Mouse (Mus musculus) CD4-positive, CD25-positive, alpha-beta regulatory T cell, adult 4 months (primary cell): ENCODE data around the gene Pax3. TPM values are rescaled to one million over a fixed set of nuclear protein-coding genes. Genes with fewer than 3 reads are reported as not detected.

Experiments used
- ATAC-seq: one replicate; pipeline ENCODE4 v1.8.0; 2017
- polyA plus RNA-seq, 2 experiments: library from polyadenylated mRNA; unstranded; fragments of 100-300 nt; shearing (Covaris generic); gene quantifications; one replicate each; pipeline ENCODE4 v1.2.1; 2017

The Pax3 gene
- polyA plus RNA-seq, 2 experiments from 2014 or later, result not detected

DNA sequence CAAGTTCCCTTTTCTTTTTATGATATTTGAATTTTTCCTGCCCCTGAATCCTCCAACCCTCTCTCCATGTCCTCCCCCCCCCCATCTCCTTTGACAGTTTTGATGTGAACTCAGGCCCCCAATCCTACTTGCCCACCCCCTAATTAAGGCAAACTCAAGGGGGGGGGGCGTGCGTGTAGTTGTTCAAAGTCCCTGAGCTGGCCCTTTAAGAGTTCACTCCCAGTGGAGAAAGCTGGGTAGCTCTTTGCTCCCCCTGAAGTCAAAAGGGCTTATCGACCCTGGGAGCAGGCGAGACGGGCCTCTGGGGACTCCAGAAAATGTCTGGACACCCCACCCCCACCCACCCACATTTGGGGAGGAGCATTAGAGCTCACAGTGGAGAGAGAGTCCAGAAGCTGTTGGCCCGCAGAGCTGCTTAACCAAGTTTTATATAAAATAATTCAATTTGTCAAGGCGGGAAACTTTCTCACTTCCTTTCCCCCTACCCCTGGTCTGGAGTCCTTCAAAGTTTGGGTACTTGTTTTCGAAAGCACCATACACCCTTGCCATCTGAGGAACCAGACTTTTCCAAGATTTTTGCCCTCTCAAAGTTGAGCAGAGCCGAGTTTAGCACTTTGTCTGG is 1.5 kb upstream of the Pax3 start:
- no peak for ATAC-seq

DNA sequence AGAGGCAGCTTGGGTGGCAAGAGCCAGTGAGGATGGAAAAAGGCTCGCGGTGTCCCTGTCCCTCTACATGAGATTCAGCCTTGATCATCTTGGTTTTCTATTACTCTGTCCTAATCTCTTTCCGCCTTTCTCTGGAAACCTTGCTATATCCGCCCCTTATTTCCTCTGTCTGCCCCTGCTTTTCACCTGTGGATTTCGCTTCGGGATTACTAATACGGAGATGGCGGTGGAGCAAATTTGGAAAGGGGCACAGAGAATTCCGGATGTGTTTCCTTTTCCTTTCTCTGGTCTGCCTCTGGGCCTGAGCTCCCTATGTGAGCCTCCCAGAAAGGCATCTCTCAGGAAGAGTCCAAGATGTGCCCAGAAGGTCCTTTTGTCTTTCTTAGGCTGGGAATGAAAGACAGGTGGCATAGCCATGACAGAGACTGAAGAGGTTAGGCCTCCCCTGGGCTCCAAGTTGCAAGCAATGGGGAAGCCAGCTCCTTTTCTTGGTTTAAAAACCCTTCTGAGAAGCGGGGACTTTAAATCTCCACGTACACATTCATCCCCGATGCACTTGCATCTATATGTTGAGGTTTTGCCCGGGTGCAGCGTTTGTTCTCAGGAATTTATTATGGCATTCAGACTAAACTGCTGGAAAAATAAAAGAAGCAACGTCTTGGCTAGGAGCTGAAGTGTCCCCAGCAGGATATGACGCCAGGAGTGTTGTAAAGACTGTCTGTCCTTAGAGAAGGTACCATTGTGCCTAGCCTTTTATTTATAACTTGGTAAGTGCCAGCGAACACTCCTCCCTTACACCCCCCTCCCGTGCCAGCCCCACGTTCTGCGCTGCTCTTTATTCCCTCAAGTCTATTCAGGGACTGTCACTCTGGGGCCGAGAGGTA is 659 bp upstream of the Pax3 start:
- ATAC-seq, result no peak

DNA sequence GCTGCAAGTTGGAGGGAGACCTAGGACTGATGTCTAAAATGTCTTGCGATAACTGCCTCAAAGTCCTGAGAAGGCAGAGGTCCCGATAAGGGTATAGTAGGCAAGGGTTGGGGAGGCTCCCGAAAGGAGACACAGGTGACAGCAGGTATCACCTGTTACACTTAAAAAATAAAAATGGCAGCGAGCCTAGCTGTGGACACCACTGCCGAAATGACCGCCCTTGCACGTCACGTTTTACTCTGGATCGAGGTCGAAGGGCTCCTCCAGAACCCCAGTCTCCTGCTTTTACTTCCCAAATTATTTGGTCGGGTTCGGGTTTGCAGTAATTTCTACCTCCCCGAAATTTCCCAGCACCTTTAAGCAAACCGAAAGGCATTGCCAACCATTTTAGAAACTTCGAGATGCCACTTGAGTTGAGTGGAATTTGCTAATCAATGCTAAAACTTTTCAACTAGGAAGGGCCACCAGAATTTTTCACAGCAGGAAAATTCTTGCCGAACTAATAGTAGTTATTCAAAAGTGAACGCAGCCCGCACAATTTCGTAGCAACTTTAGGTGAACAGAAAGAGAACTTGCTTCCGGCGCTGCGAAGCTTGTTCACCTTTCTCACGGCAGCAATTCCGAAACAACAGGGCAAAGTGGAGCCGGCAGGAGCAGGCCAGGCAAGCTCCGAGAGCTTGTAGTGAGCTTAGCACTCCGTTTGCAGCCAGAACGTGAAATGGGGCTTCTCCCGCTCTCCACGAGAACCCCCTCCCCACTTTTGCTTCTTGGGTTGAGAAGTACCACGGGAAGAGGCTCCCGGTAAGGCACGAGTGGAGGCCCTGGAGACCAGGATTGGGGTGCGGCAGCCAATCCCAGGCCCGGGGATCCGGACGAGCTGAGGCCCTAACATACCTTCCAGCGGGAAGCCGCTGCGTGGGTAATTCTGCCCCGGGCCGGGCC is 892 bp downstream of the Pax3 start:
- peak; percentile 23 for ATAC-seq

DNA sequence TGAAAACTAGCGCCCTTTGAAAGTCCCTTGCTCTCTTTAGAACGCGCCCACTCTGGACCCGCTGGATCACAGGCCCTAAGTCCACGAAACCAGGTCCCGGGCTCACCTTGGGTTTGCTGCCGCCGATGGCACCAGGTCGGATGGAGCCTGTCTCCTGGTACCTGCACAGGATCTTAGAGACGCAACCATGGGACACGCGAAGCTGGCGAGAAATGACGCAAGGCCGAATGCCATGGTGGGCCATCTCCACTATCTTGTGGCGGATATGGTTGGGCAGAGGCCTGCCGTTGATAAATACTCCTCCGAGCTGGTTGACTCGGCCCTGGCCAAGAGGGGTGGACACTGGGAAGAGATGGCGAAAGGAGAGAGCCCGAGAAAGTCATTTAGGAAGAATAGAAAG is 1.8 kb downstream of the Pax3 start:
- no peak for ATAC-seq

DNA sequence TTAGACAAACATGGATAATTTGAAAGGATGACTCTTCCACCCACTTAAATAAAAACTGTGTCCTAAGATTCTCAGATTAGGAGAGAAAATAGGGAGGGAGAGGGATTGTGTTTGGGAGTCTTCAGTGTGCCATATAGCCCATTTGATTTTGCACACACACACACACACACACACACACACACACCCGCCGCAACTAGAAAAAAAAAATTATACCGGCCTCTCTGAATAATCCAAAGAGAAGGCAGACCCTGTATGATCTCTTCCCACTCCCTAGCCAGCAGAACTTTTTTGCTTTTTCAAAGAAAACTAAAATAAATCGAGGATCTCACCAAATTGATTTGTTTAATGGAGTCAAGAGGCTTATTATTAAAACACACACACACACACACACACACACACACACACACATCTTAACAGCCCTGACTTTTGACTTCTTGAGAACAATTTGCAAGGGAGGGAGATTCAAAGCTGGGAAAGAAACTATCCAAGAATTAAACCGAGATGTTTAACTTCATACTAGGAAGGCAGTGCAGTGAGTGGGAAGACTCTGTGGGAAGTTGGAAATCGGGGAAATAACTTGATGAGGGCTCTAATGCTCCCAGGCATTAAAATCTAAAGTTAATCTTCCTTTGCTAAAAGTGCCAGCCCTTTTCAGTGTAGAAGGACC is 2.4 kb downstream of the Pax3 start:
- no peak for ATAC-seq

DNA sequence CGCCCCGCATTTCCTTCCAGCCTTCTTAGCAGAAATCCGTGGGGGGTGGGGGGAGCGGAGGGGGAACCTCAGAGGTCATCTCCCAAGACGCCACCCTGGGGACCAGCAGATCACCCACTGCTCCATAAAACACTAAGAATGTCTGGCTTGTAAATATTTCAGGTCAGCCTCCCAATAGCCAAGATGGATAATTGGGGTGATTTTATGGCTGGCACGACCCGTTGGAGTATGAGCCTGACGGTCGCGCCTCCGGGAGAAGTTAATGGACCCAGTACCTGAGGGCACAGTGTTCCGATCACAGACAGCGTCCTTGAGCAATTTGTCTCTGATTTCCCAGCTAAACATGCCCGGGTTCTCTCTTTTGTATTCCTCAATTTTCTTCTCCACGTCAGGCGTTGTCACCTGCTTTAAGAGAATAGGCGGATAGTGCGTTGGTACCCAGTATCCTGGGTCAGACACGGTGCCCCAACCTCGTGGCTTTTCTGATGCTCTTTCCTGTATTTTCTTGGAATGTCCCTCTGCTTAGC is 3.4 kb downstream of the Pax3 start:
- ATAC-seq, result no peak

DNA sequence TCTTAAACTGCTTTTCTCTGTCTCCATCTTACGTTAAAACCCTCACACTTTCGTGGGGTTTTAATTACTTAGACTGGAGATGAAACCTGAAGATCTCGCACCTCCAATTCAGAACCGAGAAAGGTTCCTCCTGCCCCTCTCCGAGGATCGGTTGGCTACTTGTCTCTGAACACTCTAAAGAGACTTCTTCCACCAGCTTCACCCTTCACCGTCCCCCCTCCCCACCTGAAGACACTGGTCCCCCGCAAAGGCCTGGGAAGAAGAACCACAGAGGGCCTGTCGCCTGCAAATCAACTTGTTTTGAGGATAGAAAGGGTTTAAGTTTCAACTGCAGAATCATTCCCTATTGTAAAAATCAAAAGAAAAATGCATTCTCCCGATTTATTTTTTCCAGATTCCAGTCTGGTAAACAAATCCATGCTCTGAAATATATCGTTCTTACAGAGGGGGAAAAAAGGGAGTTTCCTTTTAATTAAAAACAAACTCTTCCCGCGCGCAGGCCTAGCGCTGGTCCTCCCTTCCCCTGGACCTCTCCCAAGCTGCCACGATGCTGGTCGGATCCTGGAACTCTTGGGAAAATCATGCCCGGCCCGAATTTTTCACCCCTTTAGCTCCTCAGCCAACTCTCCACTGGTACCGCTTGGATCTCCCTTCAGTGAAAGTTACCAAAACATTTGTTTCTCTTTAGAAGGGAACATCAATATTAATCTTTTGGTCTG is 4.0 kb downstream of the Pax3 start:
- no peak for ATAC-seq

DNA sequence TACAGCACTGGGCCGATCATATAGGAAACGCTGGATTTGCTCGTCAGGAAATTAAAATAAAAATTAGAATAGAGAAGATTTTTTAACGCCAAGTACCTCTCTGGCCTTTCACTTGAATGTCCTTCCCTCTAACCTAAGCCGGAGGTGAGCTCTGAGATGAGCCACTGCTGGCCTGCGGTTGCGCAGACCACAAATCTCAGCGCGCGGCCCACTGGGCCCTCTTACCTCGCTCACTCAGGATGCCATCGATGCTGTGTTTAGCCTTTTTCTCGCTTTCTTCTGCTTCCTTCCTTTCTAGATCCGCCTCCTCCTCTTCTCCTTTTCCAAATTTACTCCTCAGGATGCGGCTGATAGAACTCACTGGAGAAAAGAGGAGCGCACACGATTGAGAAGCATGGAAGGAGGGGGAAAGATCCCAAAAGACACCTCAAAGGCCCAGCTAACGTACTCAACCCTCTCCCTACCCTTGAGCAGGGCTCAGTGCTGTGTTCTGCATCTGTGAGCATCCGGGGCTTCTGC is 4.7 kb downstream of the Pax3 start:
- no peak for ATAC-seq

DNA sequence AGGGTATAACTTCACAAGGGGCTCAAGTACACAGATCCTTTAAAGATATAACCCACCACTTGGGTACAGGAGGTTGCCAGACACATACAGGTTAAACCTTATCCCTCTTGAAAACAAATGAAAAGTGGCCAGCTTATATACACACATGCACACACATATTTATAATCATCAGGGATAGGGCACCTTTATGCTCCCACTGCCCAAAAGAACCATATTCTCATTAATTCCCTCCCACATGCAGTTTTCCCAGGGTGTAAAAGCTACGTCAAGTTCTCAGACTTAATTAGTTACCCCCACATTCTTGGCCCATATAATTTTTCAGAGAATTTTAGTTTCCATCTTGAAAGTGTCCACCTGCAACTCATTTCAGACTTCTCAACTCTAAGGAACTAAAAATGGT is 5.2 kb downstream of the Pax3 start:
- no peak for ATAC-seq

DNA sequence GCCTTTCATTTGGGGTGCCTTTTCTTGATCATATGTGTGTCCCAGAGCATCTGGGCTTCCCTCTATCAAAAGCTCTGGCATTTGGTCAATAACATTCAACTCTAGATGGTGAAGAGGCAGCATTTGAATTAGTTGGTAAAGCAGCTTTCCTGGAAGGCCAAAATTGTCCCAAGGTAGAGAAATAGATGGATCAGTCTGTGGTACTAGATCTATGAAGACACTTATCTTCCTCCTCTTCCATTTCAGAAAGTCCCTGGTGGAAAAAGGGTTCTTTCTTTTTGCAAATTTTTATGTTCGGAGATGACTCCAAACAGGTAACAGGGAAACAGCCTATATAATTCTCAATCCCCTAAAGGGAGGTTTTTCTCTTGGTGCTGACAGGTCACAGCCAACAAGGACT is 5.6 kb downstream of the Pax3 start:
- no peak for ATAC-seq

DNA sequence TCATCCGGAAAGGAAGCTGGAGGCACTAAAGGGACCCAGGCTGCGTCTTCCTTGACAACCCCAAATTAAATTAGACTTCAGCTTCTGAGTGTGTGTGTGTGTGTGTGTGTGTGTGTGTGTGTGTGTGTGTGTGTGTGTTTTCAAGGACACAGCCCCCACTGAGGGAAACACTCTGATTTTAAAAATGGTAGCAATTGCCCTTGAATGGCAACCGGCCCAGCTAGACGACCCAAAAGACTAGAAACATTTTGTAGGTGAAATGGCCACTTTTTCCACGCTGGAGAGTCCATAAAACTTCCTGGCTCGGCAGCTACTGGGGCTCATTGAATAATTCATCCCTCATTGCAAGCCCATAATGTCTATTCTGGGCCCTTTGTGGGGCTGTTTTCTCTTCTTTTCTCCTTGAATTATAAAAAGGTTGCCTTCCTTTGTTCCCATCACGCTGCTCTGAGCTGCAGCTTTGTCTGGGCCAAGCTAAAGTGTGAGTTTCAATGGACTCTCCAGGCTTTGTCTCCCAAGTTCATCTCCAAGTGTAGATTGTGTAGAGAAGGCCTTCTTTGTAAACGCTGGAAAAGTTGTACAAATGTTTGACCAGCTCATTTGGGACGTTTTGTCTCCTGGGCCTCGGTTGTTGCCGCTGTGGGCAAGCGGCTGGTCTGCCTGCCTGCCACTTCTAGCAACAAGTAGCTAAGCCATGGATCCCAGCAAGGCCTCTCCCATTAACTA is 6.4 kb downstream of the Pax3 start:
- no peak for ATAC-seq

DNA sequence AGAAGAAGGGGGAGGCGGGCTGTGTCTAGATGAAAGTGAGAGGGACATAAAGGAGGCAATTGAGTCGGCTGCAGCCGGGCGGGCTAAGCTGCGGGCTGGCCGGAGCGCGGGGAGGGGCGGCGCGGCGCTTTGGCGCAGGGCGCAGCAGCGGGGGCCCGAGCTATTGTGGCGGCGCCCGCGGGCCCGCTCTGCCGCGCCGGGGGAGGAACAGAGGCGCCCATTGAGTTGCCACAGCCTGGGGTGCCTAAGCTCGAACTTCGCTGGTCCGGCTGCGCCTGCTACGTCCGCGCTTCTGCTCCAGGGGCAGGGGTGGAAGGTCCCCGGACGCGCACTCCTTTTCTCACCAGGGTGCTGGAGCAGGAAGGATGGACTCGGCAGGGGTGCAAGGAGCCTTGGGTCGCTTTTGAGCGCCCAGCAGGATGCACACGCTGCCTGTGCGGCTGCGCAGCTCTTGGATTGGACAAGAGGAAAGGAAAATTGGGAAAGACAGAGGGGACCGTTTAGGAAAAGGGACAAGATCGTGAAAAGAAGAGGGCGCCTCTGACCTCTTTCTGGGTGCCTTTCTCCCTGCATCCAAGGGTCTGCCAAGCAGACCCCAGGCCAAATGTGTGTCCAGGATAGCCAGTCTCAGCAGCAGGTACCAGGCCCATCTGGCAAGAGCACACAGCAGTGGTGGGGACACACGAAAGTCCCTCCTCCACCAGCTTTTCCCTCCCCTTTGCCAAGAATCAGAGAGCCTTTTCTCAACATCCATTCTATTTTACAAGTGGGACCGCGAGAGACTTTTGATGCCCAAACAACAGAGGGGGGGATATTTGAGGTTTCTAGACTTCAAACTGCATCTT is 7.2 kb downstream of the Pax3 start:
- no peak for ATAC-seq

DNA sequence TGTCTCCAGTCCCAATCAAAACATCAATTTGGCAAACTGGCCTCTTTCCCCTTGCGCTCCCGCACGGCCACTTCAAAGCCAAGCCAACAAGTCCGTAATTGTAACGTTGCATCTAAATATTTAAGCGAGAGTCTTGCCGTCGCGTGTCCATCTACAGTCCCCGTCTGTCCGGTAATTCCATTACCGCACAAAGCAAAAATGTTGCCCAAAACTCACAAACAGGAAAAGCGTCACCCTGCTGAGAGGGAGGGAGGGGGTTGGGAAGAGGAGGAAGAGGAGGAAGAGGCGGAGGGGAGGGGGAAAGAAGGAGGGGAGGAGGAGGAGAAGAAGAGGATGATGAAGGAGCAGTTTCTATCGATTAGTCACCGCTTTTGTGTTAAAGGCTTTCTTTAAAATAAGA is 7.9 kb downstream of the Pax3 start:
- no peak for ATAC-seq

DNA sequence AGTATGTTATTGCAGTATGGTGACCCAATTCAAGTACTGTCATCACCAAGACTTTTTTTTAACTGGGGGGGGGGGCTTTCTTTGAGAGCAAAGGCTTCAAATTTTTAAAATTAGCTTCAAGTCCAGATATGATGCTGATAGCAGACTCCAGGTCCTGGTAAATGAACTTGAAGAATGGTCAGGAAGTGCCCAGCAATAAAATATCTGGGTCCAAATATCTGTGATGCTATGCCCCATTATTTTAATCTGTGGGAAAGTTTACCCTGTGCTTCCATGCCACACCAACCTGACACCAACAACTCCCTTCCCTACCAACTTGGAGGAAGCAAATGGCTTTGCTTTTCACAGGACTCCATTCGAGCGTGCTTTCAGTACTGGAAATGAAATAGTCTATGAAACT is 8.6 kb downstream of the Pax3 start:
- ATAC-seq, result no peak

DNA sequence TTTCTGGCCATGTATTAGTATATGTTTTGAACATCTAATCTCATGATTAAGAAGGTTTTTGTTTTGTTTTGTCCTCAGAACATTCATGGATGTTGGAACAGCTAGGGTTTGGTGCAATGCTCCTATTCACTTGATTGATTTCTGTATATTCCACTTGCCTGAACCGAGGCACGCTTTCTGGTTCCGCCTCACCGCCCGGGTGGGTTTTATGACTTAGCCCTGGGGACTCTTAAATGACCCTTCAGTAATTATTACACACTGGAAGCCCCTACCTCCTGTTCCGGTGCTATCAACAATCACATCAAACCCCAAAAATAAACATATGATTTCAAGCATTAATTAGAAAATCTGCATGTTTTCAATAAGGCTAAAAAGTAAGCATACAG is 9.2 kb downstream of the Pax3 start:
- no peak for ATAC-seq

DNA sequence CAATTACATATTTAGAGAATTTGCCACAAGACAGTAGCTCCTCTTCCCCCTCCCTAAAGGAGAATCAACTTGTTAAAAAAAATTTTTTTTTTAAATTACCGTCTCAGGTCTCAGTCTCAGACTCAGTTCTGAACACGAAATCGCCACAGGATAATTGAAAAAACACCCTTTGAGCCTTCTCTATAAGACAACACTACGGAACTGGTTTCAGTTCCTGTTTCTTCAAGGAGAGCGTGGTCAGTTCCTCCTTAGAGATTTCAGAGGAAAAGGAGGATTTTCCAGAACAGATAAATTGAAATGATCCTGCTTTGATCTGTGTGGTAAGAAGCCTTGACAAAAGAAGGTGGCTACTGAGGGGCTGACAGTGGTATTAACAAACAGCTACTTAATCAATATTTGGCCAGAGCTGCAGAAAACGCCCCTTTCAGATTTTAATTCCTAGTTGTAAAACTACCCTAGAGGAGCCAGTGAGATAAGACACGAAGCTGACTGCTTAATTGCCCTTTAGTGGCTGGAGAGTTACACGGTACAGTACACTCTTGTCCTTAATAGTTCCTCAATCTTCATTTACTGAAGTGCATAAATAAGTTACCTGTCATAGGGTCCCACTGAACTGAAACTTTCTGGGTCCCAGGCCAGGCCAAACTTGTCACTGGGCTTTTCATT is 9.7 kb downstream of the Pax3 start:
- no peak for ATAC-seq

DNA sequence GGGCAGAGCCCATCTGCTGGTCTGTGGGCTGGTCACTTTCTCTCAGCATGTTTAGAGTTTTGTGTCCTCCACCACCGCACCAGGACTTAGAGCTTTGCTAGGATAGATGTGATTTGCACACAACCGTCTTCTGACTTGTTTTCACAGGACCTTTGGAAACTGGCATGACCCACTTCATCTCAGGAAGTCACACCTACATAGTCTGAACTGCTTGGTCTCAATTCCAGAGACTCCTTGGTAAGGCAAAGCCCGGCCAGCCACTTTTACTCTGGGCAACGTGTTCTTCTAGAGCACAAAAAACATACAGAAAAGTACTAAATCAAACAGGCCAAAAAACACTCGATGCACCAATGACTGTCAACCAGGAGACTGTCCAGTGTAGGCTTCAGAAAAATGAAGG is 14.0 kb downstream of the Pax3 start:
- ATAC-seq, result no peak

DNA sequence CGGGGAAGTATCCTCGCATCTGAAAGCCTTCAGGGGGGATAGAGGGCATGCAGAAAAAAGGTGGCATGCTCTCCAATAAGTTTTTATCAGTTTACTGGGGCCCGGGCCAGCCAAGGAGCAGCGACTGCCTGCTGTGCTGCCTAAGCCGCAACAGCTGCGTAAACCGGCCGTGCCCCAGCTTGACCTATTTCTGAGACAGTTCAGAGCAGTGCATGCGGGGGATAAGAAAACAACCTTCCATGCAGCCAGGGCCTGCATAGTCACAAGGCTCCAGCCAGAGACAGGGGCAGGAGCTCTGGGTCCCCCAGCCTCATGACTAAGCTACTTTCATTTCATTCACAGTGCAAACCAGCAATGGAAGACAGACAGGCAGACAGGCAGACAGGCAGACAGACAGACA is 15.1 kb downstream of the Pax3 start:
- ATAC-seq, result no peak

DNA sequence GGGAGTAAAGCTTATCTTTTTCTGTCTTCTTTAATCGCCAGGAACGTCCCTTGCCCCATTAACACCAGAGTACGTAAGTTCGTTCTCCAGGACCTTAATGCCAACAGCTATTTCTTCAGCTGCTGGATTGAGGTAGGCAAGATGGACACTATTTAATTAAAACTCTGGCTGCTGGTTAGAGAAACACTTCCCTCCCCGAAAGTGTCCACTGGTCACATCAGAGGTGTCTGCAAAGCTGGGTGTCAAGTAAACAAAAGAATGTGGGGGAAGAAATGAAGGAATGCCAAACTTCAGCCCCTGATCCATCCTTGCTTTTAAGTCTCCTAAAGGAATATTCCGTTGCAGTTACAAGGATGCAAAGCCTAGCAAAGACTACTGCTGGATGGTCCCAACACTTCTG is 24.6 kb downstream of the Pax3 start:
- no peak for ATAC-seq
